Mouse (Mus musculus): ENCODE data around the gene Padi3. TPM values are rescaled to one million over a fixed set of nuclear protein-coding genes. Genes with fewer than 3 reads are reported as not detected.

The Padi3 gene
- not detected for polyA plus RNA-seq (2017; shearing (Covaris generic))

DNA sequence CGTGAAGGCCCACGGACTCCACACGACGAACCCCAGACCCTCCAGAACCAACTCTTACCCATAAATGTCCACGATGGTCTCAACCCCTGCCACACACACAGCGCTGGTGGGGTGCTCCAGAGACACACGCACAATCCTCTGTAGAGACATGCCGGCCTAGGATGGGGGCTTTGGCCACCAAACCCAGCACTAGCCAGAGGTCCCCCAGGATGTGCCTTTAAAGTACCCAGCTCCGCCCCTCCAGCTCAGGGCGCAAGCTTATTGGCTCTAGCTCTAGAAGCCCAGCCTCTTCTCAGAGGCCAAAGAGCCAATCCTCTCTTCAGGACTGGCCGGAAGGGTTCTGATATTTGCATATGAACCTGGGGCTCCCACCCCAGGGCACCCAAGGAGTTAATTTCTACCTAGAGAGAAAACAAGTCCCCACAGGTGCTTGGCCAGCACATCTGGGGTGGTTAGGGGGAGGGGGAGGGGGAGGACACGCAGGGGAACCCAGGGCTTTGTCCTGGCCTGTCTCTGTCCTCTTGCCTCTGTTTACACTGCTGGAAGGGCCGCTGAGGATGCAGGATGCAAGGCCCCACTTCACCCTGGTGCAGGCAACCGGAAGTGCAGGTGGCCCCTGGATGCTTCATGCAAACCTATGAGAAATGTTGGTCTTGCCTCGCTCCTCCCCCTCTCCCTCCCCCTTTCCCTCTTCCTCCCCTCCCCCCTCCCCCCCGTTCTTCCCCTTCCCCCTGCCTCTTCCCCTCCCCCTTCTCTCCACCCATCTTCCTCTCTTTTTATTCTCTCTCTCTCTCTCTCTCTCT is at the start of gene Padi3:
Padi3 (minus strand) TSS at position 191 of the 803 bp plus-strand sequence.

GRCm38 (mm10) chr4:140845666-140846065 is 35.2 kb upstream of the Padi3 start, which contains the start of gene Padi1:
Gene Padi1 (minus strand): TSS chr4:140845778.

GRCm38 (mm10) chr4:140774025-140774800 is 36.2 kb downstream of the Padi3 start, which contains the start of gene Padi4:
Gene Padi4 (minus strand): TSS chr4:140774236.

DNA sequence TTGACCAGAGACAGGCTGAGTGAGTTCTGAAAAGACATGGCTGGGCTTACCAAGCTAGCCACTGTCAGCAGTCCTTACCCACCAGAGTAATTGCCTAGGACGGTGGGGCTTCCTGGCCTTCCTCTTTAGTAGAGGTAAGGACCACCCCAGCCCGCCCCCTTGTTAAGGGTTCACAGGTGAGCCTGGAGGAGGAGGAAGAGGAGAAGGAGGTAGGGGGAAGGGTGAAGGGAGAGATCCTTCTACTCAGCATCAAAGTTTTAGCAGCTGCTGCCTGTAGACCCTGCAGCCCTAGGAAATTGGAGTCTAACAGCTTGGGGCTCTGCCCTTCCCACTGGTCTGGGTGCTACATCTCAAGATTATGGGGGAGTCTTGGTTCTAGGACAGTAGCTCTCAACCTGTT is 67.9 kb downstream of the Padi3 start, which contains the start of gene Padi6:
Padi6 (minus strand) TSS at position 101 of the 400 bp plus-strand sequence.

Other genes starting within 250 kb of the Padi3 start
- gene Arhgef10l, start 144.6 kb downstream of the Padi3 start, polyA plus RNA-seq (2017; shearing (Covaris generic)) = not detected
- gene Rcc2, start 110.1 kb downstream of the Padi3 start, polyA plus RNA-seq (2017; shearing (Covaris generic)) = 96.7 TPM
- not detected for gene Padi6, start 68.0 kb downstream of the Padi3 start, polyA plus RNA-seq (2017; shearing (Covaris generic))
- 1.5 TPM for gene Padi4, start 36.4 kb downstream of the Padi3 start, polyA plus RNA-seq (2017; shearing (Covaris generic))
- not detected for gene Padi1, start 35.1 kb upstream of the Padi3 start, polyA plus RNA-seq (2017; shearing (Covaris generic))
- 10.3 TPM for gene Padi2, start 95.7 kb upstream of the Padi3 start, polyA plus RNA-seq (2017; shearing (Covaris generic))
- gene Sdhb, start 150.6 kb upstream of the Padi3 start, polyA plus RNA-seq (2017; shearing (Covaris generic)) = 155 TPM
- 25.6 TPM for gene Atp13a2, start 176.2 kb upstream of the Padi3 start, polyA plus RNA-seq (2017; shearing (Covaris generic))
- not detected for gene Mfap2, start 199.8 kb upstream of the Padi3 start, polyA plus RNA-seq (2017; shearing (Covaris generic))
- 3.5 TPM for gene Crocc, start 249.9 kb upstream of the Padi3 start, polyA plus RNA-seq (2017; shearing (Covaris generic))

Measured in effector memory CD4-positive, alpha-beta T cell, adult 5 months (primary cell).